Mouse (Mus musculus) kidney, embryonic 15.5 days (tissue): ENCODE data around the gene Gja3. TPM values are rescaled to one million over a fixed set of nuclear protein-coding genes. Genes with fewer than 3 reads are reported as not detected.

Experiments used
- ATAC-seq: fragments of 200-750 bp; cut with Nextera tagmentation; replicated peaks from 2 replicates; pipeline ENCODE4 v1.8.0; 2017; ENCODE audit warnings: moderate TSS enrichment; ENCODE audit not compliant: low FRiP score
- H3K27ac ChIP-seq: fragments of 300-500 bp; sonication (generic); 2 replicates; pipeline ENCODE4 v1.5.1; 2015; ENCODE audit warnings: mild to moderate bottlenecking, inconsistent platforms
- H3K27me3 ChIP-seq: fragments of 300-500 bp; sonication (generic); 2 replicates; pipeline ENCODE4 v1.6.1; 2015; ENCODE audit warnings: inconsistent platforms
- H3K36me3 ChIP-seq: fragments of 300-500 bp; sonication (generic); 2 replicates; pipeline ENCODE4 v1.6.1; 2015; ENCODE audit warnings: inconsistent platforms
- H3K4me1 ChIP-seq: fragments of 300-500 bp; sonication (generic); 2 replicates; pipeline ENCODE4 v1.6.1; 2015; ENCODE audit warnings: inconsistent platforms
- H3K4me2 ChIP-seq: fragments of 300-500 bp; sonication (generic); 2 replicates; pipeline ENCODE4 v1.6.1; 2015; ENCODE audit warnings: moderate library complexity, mild to moderate bottlenecking, inconsistent platforms
- H3K4me3 ChIP-seq: fragments of 300-500 bp; sonication (generic); replicated peaks from 2 replicates; pipeline ENCODE4 v1.5.1; 2015; ENCODE audit warnings: mild to moderate bottlenecking, inconsistent platforms
- H3K9ac ChIP-seq: fragments of 300-500 bp; sonication (generic); 2 replicates; pipeline ENCODE4 v1.6.1; 2015; ENCODE audit warnings: mild to moderate bottlenecking, inconsistent platforms
- H3K9me3 ChIP-seq: fragments of 300-500 bp; sonication (generic); replicated peaks from 2 replicates; pipeline ENCODE4 v1.6.1; 2016; ENCODE audit warnings: inconsistent platforms
- WGBS: fragments of 180-500 bp; shearing (Covaris S2); methylation state at CpG from one replicate; pipeline ENCODE4 v1.1.7; 2015; ENCODE audit warnings: mixed read lengths; 5-methylcytosine and 5-hydroxymethylcytosine counted together
- polyA plus RNA-seq: library from polyadenylated mRNA; unstranded; fragments of >200 nt; fragmentation: Nextera tagmentation; extraction: Ambion mirVana; gene quantifications from 2 replicates; pipeline ENCODE4 v1.2.1, GENCODE M21; 2015

Gene Gja3
- polyA plus RNA-seq = 13.1 and 15.1 TPM in 2 replicates

GRCm38 (mm10) chr14:57057563-57058321, at the start of gene Gja3:
Gene Gja3 (minus strand): TSS chr14:57058100.
- Histone ChIP-seq H3K36me3 (no peaks in the 10 kb centered on the region), H3K4me3 (peak within 1 kb of the TSS; percentile 55), H3K9ac (peak within 1 kb of the TSS; percentile 27), H3K9me3 (no peaks in the 10 kb centered on the region), H3K27me3 (peaks cover 53% of the 10 kb centered on the region), H3K27ac (no peak within 1 kb of the TSS), H3K4me1 (peaks cover 19% of the 10 kb centered on the region), H3K4me2 (peak within 1 kb of the TSS; percentile 98)
- peak; percentile 79 for ATAC-seq
- 1% methylated on average over 70 of the region's 79 CpGs for WGBS

GRCm38 (mm10) chr14:57107091-57107490, 49.2 kb upstream of the Gja3 start:
- H3K9ac ChIP-seq = no peak overlapping the region
- 59% methylated on average over 8 of the region's 8 CpGs for WGBS
- ATAC-seq = no peak
- no peaks in the 10 kb centered on the region for H3K9me3 ChIP-seq
- no peak overlapping the region for H3K4me2 ChIP-seq
- H3K4me3 ChIP-seq = no peak overlapping the region
- H3K36me3 ChIP-seq = no peaks in the 10 kb centered on the region
- H3K4me1 ChIP-seq = peaks cover 27% of the 10 kb centered on the region
- H3K27ac ChIP-seq = no peak overlapping the region
- peaks cover 77% of the 10 kb centered on the region for H3K27me3 ChIP-seq

GRCm38 (mm10) chr14:57105721-57106120, 47.8 kb upstream of the Gja3 start:
- Histone ChIP-seq H3K4me2 (no peak overlapping the region), H3K4me1 (peaks cover 27% of the 10 kb centered on the region), H3K9ac (no peak overlapping the region), H3K9me3 (no peaks in the 10 kb centered on the region), H3K36me3 (no peaks in the 10 kb centered on the region), H3K4me3 (no peak overlapping the region), H3K27ac (no peak overlapping the region), H3K27me3 (peaks cover 72% of the 10 kb centered on the region)
- 38% methylated on average over 11 of the region's 11 CpGs for WGBS
- ATAC-seq = no peak

DNA sequence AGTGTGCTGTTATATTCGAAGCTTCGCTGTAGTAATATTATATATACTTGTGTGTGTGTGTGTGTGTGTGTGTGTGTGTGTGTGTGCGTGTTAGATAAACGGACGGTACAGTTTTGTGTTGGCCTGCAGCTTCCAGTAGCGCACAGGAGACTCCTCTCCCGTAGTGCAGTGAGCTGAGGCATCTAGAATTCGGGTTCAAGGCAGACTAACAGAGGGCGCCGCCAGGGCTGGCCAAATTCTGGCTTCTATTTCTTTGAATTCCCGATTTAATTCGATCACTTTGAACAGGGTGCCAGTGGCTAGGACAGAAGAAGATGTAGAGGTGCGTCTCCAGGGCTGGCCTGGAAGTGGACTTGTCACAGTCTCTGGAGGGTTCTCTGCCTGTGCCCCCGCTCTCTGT, 47.2 kb upstream of the Gja3 start:
- no peaks in the 10 kb centered on the region for H3K9me3 ChIP-seq
- peaks cover 70% of the 10 kb centered on the region for H3K27me3 ChIP-seq
- no peak overlapping the region for H3K27ac ChIP-seq
- H3K4me3 ChIP-seq = peak overlapping the region; percentile 62
- H3K4me1 ChIP-seq = peaks cover 27% of the 10 kb centered on the region
- WGBS = 12% methylated on average over 14 of the region's 14 CpGs
- H3K36me3 ChIP-seq = no peaks in the 10 kb centered on the region
- ATAC-seq = no peak
- peak overlapping the region; percentile 96 for H3K4me2 ChIP-seq
- H3K9ac ChIP-seq = no peak overlapping the region

GRCm38 (mm10) chr14:57104106-57105023, 46.5 kb upstream of the Gja3 start, which contains the start of gene Gjb2:
Gene Gjb2 (minus strand): TSS chr14:57104702.
- ATAC-seq = peak; percentile 75
- Histone ChIP-seq H3K27ac (no peak within 1 kb of the TSS), H3K36me3 (no peaks in the 10 kb centered on the region), H3K27me3 (peaks cover 63% of the 10 kb centered on the region), H3K4me2 (peak within 1 kb of the TSS; percentile 96), H3K9ac (peak within 1 kb of the TSS; percentile 52), H3K9me3 (no peaks in the 10 kb centered on the region), H3K4me1 (peaks cover 24% of the 10 kb centered on the region), H3K4me3 (peak within 1 kb of the TSS; percentile 62)
- WGBS = under 1% methylated on average over 101 of the region's 101 CpGs

- Histone ChIP-seq H3K27me3 (peaks cover 63% of the 10 kb centered on the region), H3K9ac (peak overlapping the region; percentile 52), H3K27ac (no peak overlapping the region), H3K4me1 (peaks cover 24% of the 10 kb centered on the region), H3K4me3 (peak overlapping the region; percentile 62), H3K9me3 (no peaks in the 10 kb centered on the region), H3K36me3 (no peaks in the 10 kb centered on the region), H3K4me2 (peak overlapping the region; percentile 96)
- 1% methylated on average over 22 of the region's 22 CpGs for WGBS
- ATAC-seq = no peak
These were observed 45.8 kb upstream of the Gja3 start for GRCm38 (mm10) chr14:57103711-57104105.

DNA sequence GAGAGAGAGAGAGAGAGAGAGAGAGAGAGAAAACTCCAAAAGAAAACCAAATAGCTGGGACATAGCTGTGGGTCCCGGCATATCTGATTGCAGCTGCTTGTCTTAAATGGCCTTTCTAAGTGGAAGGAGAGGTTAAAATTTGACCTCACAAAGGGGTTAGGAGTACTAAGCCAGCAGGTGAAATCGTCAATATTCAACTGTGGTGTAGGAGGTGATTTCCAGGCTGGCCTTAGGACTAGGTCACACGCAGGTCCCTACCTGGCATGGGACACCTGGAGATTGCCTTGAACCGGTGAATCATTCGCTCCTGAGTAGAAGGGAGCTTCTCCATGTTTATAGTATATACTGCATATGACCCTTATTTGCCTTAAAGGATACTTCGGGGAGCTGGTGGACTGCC, 45.2 kb upstream of the Gja3 start:
- H3K4me2 ChIP-seq = peak overlapping the region; percentile 96; the same call in 1 of the 2 replicates
- ATAC-seq = no peak

GRCm38 (mm10) chr14:57101623-57102022, 43.7 kb upstream of the Gja3 start:
- no peaks in the 10 kb centered on the region for H3K36me3 ChIP-seq
- H3K4me2 ChIP-seq = no peak overlapping the region
- H3K4me1 ChIP-seq = peaks cover 21% of the 10 kb centered on the region
- no peak overlapping the region for H3K27ac ChIP-seq
- no peaks in the 10 kb centered on the region for H3K9me3 ChIP-seq
- H3K27me3 ChIP-seq = peaks cover 49% of the 10 kb centered on the region
- no peak for ATAC-seq
- WGBS = 72% methylated on average over 7 of the region's 7 CpGs
- H3K9ac ChIP-seq = no peak overlapping the region
- no peak overlapping the region for H3K4me3 ChIP-seq

More for the DNA sequence above, 45.2 kb upstream of the Gja3 start:
- 63% methylated on average over 6 of the region's 6 CpGs for WGBS
- Histone ChIP-seq H3K36me3 (no peaks in the 10 kb centered on the region), H3K27ac (no peak overlapping the region), H3K9ac (no peak overlapping the region), H3K4me3 (peak overlapping the region; percentile 62; the same call in 1 of the 2 replicates), H3K27me3 (peaks cover 63% of the 10 kb centered on the region), H3K4me1 (peaks cover 24% of the 10 kb centered on the region), H3K9me3 (no peaks in the 10 kb centered on the region)

DNA sequence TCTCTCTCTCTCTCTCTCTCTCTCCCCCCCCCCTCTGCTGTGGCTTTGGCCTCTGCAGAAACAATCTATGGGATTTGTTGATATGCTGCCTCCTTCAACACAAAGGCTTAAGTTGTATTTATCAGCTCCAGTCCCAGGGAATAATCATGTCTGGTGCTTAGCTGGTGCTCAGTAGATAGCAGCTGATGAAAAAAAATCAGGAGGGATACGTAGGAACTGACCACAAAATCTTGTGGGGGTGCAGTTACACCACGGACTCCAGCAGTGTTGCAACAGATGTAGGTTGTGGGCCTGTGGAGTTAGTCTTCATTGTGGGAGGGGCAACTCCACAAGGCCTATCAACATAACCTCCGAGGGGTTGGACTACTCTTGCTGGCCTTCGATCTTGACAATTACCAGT, 38.0 kb upstream of the Gja3 start:
- Histone ChIP-seq H3K27me3 (no peaks in the 10 kb centered on the region; the same call in none of the 2 replicates), H3K36me3 (no peaks in the 10 kb centered on the region), H3K4me3 (no peak overlapping the region), H3K4me1 (no peaks in the 10 kb centered on the region), H3K9ac (no peak overlapping the region), H3K4me2 (no peak overlapping the region), H3K9me3 (no peaks in the 10 kb centered on the region), H3K27ac (no peak overlapping the region)
- no peak for ATAC-seq
- WGBS = 78% methylated on average over 4 of the region's 4 CpGs

DNA sequence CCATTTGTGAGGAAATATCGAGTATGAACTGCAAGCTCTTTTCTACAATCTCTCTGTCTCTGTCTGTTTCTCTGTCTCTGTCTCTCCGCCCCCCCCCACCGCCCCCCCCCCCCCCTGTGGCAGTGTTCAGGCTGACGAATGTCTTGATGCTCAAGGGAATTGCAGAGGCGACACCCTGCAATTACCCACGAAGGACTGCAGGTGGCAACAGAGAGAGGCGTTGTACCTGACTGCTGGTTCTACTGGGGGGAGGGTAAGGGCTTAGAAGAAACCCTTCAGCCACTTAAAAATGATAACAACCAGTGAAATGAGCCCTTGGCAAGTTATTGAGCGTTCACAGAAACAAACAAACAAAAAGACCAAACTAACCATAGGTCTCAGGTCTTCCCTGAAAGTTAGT, 35.1 kb upstream of the Gja3 start:
- H3K27ac ChIP-seq = no peak overlapping the region
- no peak overlapping the region for H3K4me2 ChIP-seq
- H3K36me3 ChIP-seq = no peaks in the 10 kb centered on the region
- no peak for ATAC-seq
- 9% methylated on average over 8 of the region's 8 CpGs for WGBS
- no peaks in the 10 kb centered on the region; the same call in 1 of the 2 replicates for H3K27me3 ChIP-seq
- no peak overlapping the region for H3K4me3 ChIP-seq
- no peaks in the 10 kb centered on the region for H3K9me3 ChIP-seq
- H3K4me1 ChIP-seq = no peaks in the 10 kb centered on the region; the same call in 1 of the 2 replicates
- no peak overlapping the region for H3K9ac ChIP-seq

DNA sequence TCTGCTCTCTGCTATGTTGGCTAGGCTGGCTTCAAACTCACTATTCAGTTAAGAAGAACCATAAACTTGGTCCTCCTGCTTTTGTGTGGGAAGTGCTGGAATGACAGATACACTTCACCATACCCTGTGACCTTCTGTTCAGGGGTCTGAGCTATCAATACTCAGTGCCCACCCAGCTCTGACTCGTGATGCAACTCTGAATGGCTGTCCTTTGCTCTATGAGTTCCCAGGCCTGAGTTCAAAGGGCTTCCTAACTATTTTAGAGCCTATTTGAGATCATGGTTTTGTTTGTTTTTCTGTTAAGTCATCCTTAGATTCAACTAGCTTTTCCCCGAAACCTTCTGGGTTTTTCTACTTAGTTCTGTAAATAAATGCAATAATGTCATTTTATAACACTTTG, 32.1 kb upstream of the Gja3 start:
- no peak overlapping the region for H3K27ac ChIP-seq
- H3K4me1 ChIP-seq = peaks cover 6% of the 10 kb centered on the region
- no peaks in the 10 kb centered on the region for H3K9me3 ChIP-seq
- no peak for ATAC-seq
- 44% methylated on average over 2 of the region's 2 CpGs for WGBS
- H3K36me3 ChIP-seq = no peaks in the 10 kb centered on the region
- H3K9ac ChIP-seq = no peak overlapping the region
- H3K4me3 ChIP-seq = no peak overlapping the region
- no peak overlapping the region for H3K4me2 ChIP-seq
- no peaks in the 10 kb centered on the region for H3K27me3 ChIP-seq

GRCm38 (mm10) chr14:57089107-57089506, 31.2 kb upstream of the Gja3 start:
- H3K27me3 ChIP-seq = no peaks in the 10 kb centered on the region

More at GRCm38 (mm10) chr14:57089107-57089506, 31.2 kb upstream of the Gja3 start:
- Histone ChIP-seq H3K4me1 (peaks cover 15% of the 10 kb centered on the region), H3K4me2 (no peak overlapping the region), H3K9me3 (no peaks in the 10 kb centered on the region), H3K9ac (no peak overlapping the region), H3K36me3 (no peaks in the 10 kb centered on the region), H3K27ac (no peak overlapping the region), H3K4me3 (no peak overlapping the region)
- WGBS = 82% methylated on average over 7 of the region's 7 CpGs
- ATAC-seq = peak; percentile 81
